Mouse (Mus musculus) heart, adult 8-10 months (tissue): ENCODE measurements around the gene Mettl9. TPM values are rescaled to one million over a fixed set of nuclear protein-coding genes. Genes with fewer than 3 reads are reported as not detected.

ENCODE experiments used
- DNase-seq: peaks from one replicate; pipeline ENCODE4 v3.0.0; 2022; ENCODE audit warnings: low spot score
- total RNA-seq, 4 experiments: library from RNA; stranded (reverse); gene quantifications; 2 replicates each; pipeline ENCODE4 v1.2.4; 2022

The Mettl9 gene
- total RNA-seq, 4 experiments from 2014 or later: 83.1 to 103 (median 96.0) TPM

- peak; percentile 57 for DNase-seq
Measured at GRCm38 (mm10) chr7:121044251-121044650, 10.0 kb downstream of the Mettl9 start.

GRCm38 (mm10) chr7:121045671-121046453 is 11.6 kb downstream of the Mettl9 start:
- peak; percentile 28 for DNase-seq

GRCm38 (mm10) chr7:121047624-121048023 is 13.4 kb downstream of the Mettl9 start:
- no peak for DNase-seq

DNA sequence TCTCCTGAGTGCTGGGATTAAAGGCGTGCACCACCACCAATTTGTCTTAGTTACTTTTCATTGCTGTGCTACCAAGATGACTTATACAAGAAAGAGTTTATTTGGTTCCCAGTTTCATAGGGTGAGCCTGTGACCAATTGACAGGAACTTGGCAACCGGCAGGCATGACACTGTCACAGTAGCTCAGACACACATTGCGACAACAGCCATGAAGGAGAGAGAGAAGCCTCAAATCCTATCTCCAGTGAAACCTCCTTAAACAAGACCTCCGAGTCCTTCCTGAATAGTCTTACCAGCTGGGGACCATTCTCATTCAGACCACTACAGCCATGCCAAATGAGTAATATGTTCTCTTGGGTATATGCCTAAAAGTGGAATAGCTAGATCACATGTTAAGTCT is 18.8 kb downstream of the Mettl9 start:
- DNase-seq: no peak

DNA sequence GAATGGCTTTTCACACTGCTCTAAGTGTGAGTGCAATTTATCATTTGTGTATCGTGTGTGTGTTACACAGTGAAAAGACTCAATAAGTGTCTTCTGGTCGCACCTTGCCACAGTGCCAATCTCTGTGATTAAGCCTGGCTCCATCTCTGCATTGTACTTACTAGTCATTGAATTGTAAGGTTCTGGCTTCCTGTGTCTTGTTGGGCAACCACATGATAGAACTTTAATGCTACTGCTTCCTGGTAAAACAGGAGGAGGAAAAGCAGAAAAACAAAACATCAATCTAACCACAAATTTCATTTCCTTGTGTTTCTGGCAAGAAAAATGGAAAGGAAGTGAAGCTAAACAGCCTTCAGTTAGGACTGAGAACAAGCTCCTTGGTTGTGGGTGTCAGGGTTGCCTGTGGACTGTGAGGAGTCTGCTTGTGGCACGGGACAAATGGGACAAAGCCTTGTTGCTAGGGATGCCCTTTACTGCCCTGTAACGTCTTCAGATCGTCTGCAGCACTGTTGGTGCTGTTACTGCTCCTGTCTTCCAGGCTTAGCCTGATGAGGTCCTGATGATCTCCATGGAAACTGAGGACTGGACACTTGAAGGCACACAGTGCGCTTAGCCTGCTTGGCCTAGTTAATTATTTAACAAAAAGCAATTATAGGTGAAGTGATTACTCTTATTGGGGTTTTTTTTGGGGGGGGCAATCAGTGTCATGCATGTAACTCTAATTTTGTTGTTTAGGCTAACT is 25.4 kb downstream of the Mettl9 start:
- no peak for DNase-seq

DNA sequence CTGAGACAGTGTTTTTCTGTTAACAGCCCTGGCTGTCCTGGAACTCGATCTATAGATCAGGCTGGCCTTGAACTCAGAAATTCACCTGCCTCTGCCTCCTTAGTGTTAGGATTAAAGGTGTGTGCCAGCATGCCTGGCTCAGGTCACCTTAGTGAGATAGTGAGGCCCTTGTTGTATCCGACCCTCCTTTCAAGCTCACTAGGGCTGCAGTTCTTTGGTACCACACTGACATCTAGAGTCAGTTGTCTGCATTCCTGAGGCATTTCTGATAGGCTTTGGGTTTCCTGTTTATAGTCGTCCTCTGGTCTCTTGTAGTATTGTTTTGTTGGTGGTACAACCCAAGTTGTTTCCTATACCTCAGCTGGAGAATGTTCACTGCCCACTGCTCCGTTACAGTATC is 30.1 kb downstream of the Mettl9 start:
- DNase-seq: peak; percentile 28

GRCm38 (mm10) chr7:121071276-121071675 is 37.0 kb downstream of the Mettl9 start:
- DNase-seq: no peak

- no peak for DNase-seq
Measured at GRCm38 (mm10) chr7:121072506-121072905, 38.3 kb downstream of the Mettl9 start.

DNA sequence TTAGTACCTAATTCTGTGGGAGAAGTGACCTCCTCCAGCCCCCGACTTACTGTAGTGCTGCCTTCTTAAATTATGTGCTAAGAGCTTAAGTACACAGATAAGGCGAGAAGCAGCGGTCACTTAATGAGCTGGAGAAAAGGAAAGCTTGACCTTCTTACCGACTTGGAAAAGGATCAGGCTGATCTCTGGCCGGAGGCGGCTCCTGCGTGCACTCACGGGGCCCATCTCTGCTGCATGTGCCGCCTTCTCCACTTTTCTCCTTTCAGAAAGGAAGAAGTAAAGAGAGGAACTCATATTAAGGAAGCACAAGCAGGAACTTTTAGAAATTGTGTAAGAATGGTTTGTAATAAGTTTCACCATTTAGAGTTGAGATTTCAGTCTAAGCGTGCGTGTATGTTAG is 40.0 kb downstream of the Mettl9 start, which contains the start of gene Igsf6:
Igsf6 (minus strand) TSS at position 292 of the 400 bp plus-strand sequence.
- DNase-seq: peak; percentile 45

- DNase-seq: peak; percentile 36
Measured at GRCm38 (mm10) chr7:121074801-121075400, 40.7 kb downstream of the Mettl9 start.

DNA sequence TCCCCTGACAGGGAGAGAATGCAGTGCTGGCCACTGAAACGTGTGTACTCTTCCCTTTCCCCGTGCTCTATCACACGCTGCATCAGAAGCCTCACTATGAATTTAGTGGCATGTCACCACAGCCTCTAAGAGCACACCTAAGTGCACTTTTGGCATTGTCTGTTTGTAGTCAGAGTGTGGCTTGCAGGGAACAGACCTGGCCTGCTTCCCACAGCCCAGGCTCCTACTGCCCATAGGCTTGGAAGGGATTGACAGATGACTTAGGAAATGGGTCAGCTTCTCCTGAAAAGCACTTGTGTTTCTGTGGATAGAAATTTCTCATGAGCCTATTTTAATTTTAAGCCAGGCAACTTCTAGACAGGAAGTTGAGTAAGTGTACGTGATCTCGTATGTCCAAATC is 41.2 kb downstream of the Mettl9 start:
- no peak for DNase-seq

- no peak for DNase-seq
Measured at GRCm38 (mm10) chr7:121077311-121077710, 43.1 kb downstream of the Mettl9 start.

- peak; percentile 86 for DNase-seq
Measured at GRCm38 (mm10) chr7:121077829-121078228, 43.6 kb downstream of the Mettl9 start.

DNA sequence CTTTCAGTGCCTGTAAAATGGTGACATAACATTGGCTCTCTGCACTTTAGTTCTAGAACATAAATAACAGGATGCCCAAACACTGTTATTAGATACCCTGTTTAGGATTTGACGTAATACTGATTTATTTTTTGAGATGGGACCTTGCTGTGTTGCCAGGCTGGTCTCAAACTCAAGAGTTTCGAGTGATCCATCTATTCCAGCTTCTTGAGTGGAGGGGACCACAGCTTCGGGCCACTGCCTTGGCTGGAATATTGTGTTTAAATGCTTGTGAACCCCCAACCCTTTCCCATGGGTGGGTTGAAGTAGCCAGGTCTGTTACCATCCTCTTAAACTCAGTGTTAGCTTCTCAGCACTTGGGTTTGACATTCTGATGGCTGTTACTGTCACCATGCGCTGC is 47.1 kb downstream of the Mettl9 start, which contains the start of gene Otoa:
Otoa (plus strand) TSS at position 301 of the 400 bp plus-strand sequence.
- DNase-seq: no peak

GRCm38 (mm10) chr7:121081816-121082215 is 47.6 kb downstream of the Mettl9 start:
- DNase-seq: no peak

DNA sequence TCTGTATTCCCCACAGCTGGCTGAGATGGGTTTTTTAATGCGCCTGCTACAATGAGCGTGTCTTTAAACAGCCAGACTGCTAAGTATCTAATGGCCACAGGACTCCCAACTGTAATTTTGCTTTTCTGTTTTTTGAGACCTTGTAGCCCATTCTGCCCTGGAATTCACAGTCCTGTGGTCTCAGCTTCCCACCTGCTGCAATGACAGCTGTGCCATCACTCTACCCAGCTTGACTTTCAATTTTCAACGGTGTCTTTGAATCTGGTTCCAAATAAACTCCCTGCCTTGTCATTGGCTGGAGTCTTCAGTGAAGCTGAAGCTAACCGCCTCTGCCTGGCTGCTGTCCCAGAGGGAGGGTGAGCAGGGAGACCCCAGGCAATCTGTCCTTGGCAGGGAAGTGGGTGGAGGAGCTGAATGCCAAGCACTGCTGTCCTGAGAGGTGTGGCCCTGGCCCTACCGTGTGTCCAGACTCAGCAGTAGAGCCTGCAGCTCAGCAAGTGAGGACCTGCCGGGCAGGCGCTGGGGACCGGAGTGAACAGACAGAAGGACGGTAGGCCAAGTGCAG is 48.8 kb downstream of the Mettl9 start:
- no peak for DNase-seq

GRCm38 (mm10) chr7:121084840-121085453 is 50.7 kb downstream of the Mettl9 start:
- no peak for DNase-seq

GRCm38 (mm10) chr7:121085500-121085899 is 51.3 kb downstream of the Mettl9 start:
- peak; percentile 26 for DNase-seq

- no peak for DNase-seq
Measured at GRCm38 (mm10) chr7:121088745-121089144, 54.5 kb downstream of the Mettl9 start.

DNA sequence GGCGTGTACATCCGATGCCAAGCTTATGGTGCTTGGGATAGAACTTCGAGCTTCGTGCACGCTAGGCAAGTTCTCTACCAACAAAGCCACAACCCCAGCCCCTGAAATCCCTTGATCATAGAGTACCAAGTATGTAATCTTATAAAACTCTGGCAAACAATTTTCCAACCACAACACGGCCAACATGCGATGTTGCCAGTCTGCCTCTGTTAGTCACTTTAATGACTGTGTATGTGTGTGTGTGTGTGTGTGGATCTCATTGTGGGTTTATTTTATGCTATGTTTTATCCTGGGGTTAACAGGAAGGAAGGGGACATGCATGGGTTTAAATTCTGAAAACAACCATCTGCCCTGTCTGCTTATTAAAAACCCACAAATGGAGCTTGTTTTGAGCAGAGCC is 56.5 kb downstream of the Mettl9 start:
- no peak for DNase-seq

GRCm38 (mm10) chr7:121093026-121093425 is 58.8 kb downstream of the Mettl9 start:
- no peak for DNase-seq
